Mouse (Mus musculus): ENCODE results near the gene Cdadc1. TPM values are rescaled to one million over a fixed set of nuclear protein-coding genes. Genes with fewer than 3 reads are reported as not detected.
"Not testable (repeated sequence)": the region's sequence is repeated elsewhere in the genome, so short reads cannot be mapped to it uniquely, and the experiment has no call there.

Gene Cdadc1
- polyA plus RNA-seq, 1 experiment from 2014 or later: 36.9 TPM

DNA sequence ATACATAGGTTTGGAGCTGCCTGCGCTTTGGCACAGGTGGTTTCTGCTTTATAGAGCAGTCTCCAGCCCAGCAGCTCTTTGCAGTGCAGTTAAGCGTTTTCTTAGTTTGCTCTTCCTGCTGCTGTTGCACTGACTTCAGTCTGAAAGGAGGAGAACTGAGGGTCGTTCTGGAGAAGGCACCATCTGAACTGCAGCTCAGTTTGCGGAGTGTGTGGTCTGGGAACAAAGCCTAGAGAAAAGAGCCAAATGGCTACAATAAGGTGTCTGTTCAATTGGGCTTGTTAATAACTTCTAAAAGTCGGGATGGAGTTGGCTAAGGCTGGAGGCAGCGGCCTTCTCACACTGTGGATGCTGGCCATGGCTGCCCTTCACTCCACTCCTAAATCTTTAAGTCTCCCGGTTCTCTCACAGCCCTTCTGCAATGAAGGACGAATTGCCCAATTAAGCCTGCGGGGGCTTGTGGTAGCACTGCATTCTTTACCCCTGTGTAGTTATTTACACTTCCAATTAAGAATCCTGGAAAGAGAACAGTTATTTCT, 29.5 kb upstream of the Cdadc1 start:
- Histone ChIP-seq H3K4me1 (ENCODE audit: control insufficient read depth in 2 of 2, insufficient read depth in 2 of 2, low read length in 2 of 2) (peaks cover 0 to 11% of the 10 kb centered on the region in 2 experiments; a peak in 2 of 4 replicates), H3K36me3 (ENCODE audit: control insufficient read depth, insufficient read depth, low read length) (peaks cover 9% of the 10 kb centered on the region), H3K9ac (ENCODE audit: low read length) (peak overlapping the region; percentile 78), H3K27me3 (ENCODE audit: control insufficient read depth, insufficient read depth, low read length) (no peaks in the 10 kb centered on the region), H3K4me2 (ENCODE audit: low read length) (peak overlapping the region; percentile 95), H3K27ac (replicated peaks in 1 of 2; ENCODE audit: control insufficient read depth in 1 of 2, insufficient read depth in 1 of 2, low read depth in 2 of 2, low read length in 2 of 2) (no peak overlapping the region), H3K9me3 (ENCODE audit: control insufficient read depth, low read length) (no peaks in the 10 kb centered on the region), H3K4me3 (ENCODE audit: control insufficient read depth in 1 of 2, insufficient read depth in 1 of 2, low read depth in 1 of 2, low read length in 2 of 2) (peak overlapping the region; percentile 56 to 68)
- WGBS: 49% methylated on average over 9 of the region's 9 CpGs
- no peak for ATAC-seq (ENCODE audit: insufficient number of reproducible peaks, insufficient read depth, low FRiP score, low read depth)

DNA sequence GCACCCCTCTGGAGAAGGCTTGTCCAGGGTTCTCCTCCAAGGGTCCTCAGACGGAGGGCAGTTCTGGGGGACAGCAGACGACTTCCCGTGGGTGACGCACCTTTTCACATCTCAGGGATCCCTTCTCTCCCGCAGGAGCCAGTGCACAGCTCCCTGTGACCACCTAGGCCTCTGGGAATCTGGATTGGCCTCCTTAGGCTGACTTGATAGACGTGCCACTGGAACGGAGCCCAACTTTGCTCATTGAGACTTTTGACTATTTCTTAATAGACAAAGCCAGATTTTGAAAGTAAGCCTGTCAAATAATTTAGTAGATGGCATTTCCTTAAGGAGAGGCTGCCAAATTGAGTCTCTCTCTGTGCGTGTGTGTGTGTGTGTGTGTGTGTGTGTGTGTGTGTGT, 29.0 kb upstream of the Cdadc1 start:
- Histone ChIP-seq H3K4me3 (ENCODE audit: control insufficient read depth in 1 of 2, insufficient read depth in 1 of 2, low read depth in 1 of 2, low read length in 2 of 2) (peak overlapping the region; percentile 56 to 68), H3K4me1 (ENCODE audit: control insufficient read depth in 2 of 2, insufficient read depth in 2 of 2, low read length in 2 of 2) (peaks cover 0 to 11% of the 10 kb centered on the region in 2 experiments; a peak in 2 of 4 replicates), H3K36me3 (ENCODE audit: control insufficient read depth, insufficient read depth, low read length) (peaks cover 9% of the 10 kb centered on the region), H3K27ac (replicated peaks in 1 of 2; ENCODE audit: control insufficient read depth in 1 of 2, insufficient read depth in 1 of 2, low read depth in 2 of 2, low read length in 2 of 2) (peak overlapping the region in 1 of 2 experiments; percentile 77; a peak in 2 of 4 replicates), H3K9ac (ENCODE audit: low read length) (peak overlapping the region; percentile 78), H3K27me3 (ENCODE audit: control insufficient read depth, insufficient read depth, low read length) (no peaks in the 10 kb centered on the region), H3K9me3 (ENCODE audit: control insufficient read depth, low read length) (no peaks in the 10 kb centered on the region), H3K4me2 (ENCODE audit: low read length) (peak overlapping the region; percentile 95)
- WGBS: 43% methylated on average over 8 of the region's 8 CpGs
- ATAC-seq (ENCODE audit: insufficient number of reproducible peaks, insufficient read depth, low FRiP score, low read depth): no peak

DNA sequence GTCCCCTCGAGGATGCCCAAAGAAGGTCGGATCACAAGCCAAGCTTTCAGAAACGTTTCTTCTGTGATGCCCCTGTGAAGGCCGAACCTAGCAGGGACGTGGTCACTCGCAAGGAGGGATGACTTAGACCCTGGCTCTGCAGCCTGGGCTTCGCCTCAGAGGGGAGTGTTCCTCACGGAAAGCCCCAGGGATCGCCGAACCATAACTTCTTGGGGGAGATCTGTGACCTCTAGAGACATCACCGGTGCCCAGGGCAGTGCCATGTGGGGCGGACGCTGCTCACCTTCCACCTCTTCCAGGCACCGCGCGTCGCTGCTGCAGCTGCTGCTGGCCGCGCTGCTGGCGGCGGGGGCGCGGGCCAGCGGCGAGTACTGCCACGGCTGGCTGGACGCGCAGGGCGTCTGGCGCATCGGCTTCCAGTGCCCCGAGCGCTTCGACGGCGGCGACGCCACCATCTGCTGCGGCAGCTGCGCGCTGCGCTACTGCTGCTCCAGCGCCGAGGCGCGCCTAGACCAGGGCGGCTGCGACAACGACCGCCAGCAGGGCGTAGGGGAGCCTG, 28.1 kb upstream of the Cdadc1 start:
- under 1% methylated on average over 51 of the region's 51 CpGs for WGBS
- Histone ChIP-seq H3K27me3 (ENCODE audit: control insufficient read depth, insufficient read depth, low read length) (no peaks in the 10 kb centered on the region), H3K4me1 (ENCODE audit: control insufficient read depth in 2 of 2, insufficient read depth in 2 of 2, low read length in 2 of 2) (peaks cover 0 to 11% of the 10 kb centered on the region in 2 experiments; a peak in 2 of 4 replicates), H3K36me3 (ENCODE audit: control insufficient read depth, insufficient read depth, low read length) (peaks cover 9% of the 10 kb centered on the region), H3K9ac (ENCODE audit: low read length) (peak overlapping the region; percentile 78), H3K4me3 (ENCODE audit: control insufficient read depth in 1 of 2, insufficient read depth in 1 of 2, low read depth in 1 of 2, low read length in 2 of 2) (peak overlapping the region; percentile 56 to 68), H3K9me3 (ENCODE audit: control insufficient read depth, low read length) (no peaks in the 10 kb centered on the region), H3K4me2 (ENCODE audit: low read length) (peak overlapping the region; percentile 95), H3K27ac (replicated peaks in 1 of 2; ENCODE audit: control insufficient read depth in 1 of 2, insufficient read depth in 1 of 2, low read depth in 2 of 2, low read length in 2 of 2) (peak overlapping the region; percentile 30 to 77)
- peak; percentile 32; the same call in 1 of the 2 replicates for ATAC-seq (ENCODE audit: insufficient number of reproducible peaks, insufficient read depth, low FRiP score, low read depth)

DNA sequence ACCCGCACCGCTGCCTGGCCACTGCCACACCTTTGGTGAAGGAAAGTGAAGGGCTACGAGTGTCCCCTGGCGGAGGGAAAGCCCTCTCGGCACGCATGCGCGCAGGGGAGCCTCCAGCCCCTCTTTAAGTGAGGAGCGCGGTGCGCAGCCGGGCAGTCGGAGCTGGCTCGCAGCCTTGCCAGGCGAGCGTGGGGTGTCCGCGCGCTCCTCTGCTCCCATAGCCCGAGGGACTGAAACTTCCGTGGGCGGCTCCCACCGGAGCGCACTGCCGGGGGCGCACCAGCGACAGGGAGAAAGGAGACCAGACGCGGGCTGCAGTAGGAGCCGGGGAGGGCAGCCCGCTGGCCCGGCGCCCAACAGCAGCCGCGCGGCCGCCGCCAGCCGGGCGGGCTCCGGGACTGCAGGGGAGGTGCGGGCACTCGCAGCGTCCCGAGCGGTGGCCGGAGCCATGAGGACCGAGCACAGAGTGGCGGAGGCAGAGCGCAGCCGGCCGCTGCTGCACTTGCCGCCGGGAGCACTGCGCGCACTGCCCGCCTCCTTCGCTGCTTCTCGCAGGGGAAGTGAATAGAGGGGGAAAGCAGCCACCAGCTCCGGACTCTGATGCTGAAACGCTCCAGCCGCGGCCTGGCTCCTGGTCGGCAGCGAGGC, 27.5 kb upstream of the Cdadc1 start, which contains the start of gene Shisa2:
TSS of gene Shisa2 (plus strand) at position 151 of the 648 bp plus-strand sequence.
- WGBS: under 1% methylated on average over 57 of the region's 65 CpGs
- peak; percentile 81 for ATAC-seq (ENCODE audit: insufficient number of reproducible peaks, insufficient read depth, low FRiP score, low read depth)
- H3K4me1 ChIP-seq (ENCODE audit: control insufficient read depth in 2 of 2, insufficient read depth in 2 of 2, low read length in 2 of 2): peaks cover 0 to 11% of the 10 kb centered on the region in 2 experiments; a peak in 2 of 4 replicates
- peak within 1 kb of the TSS; percentile 78 for H3K9ac ChIP-seq (ENCODE audit: low read length)
- no peaks in the 10 kb centered on the region for H3K27me3 ChIP-seq (ENCODE audit: control insufficient read depth, insufficient read depth, low read length)
- peak within 1 kb of the TSS; percentile 30 to 77 for H3K27ac ChIP-seq (replicated peaks in 1 of 2; ENCODE audit: control insufficient read depth in 1 of 2, insufficient read depth in 1 of 2, low read depth in 2 of 2, low read length in 2 of 2)
- H3K4me3 ChIP-seq (ENCODE audit: control insufficient read depth in 1 of 2, insufficient read depth in 1 of 2, low read depth in 1 of 2, low read length in 2 of 2): peak within 1 kb of the TSS; percentile 56 to 68
- no peaks in the 10 kb centered on the region for H3K9me3 ChIP-seq (ENCODE audit: control insufficient read depth, low read length)
- H3K4me2 ChIP-seq (ENCODE audit: low read length): peak within 1 kb of the TSS; percentile 95
- peaks cover 7% of the 10 kb centered on the region for H3K36me3 ChIP-seq (ENCODE audit: control insufficient read depth, insufficient read depth, low read length)

DNA sequence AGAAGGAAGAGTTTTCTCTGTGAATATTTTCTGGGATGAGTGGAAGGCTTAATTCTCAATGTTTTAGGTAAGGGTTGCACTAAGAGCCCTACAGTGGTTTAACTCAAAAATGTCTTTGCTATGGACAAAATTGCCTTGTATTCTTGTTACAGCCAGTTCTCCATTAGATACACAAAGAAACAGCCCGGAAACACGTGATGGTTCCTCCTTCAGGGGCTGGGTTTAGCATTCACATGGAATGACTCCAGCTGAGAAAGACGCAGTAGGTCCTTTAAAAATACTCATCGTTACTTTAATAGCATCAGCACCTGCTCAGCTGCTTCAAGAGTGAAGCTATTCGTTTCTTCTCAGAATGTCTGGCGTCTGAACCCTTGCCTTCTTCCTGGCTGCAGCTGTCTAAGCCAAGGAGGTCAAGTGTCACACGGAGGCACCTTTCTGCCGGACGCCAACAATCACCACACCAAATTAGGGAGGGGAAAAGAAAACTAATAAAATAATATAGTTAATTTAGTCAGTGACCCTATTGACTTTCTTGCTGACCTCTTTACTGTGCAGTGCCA, 26.6 kb upstream of the Cdadc1 start:
- no peak for ATAC-seq (ENCODE audit: insufficient number of reproducible peaks, insufficient read depth, low FRiP score, low read depth)
- H3K27me3 ChIP-seq (ENCODE audit: control insufficient read depth, insufficient read depth, low read length): no peaks in the 10 kb centered on the region
- peak overlapping the region; percentile 95 for H3K4me2 ChIP-seq (ENCODE audit: low read length)
- H3K9ac ChIP-seq (ENCODE audit: low read length): peak overlapping the region; percentile 78; the same call in 1 of the 2 replicates
- no peak overlapping the region for H3K4me3 ChIP-seq (ENCODE audit: control insufficient read depth in 1 of 2, insufficient read depth in 1 of 2, low read depth in 1 of 2, low read length in 2 of 2)
- WGBS: 51% methylated on average over 9 of the region's 9 CpGs
- H3K27ac ChIP-seq (replicated peaks in 1 of 2; ENCODE audit: control insufficient read depth in 1 of 2, insufficient read depth in 1 of 2, low read depth in 2 of 2, low read length in 2 of 2): no peak overlapping the region
- H3K4me1 ChIP-seq (ENCODE audit: control insufficient read depth in 2 of 2, insufficient read depth in 2 of 2, low read length in 2 of 2): peaks cover 0 to 11% of the 10 kb centered on the region in 2 experiments; a peak in 2 of 4 replicates
- H3K36me3 ChIP-seq (ENCODE audit: control insufficient read depth, insufficient read depth, low read length): no peaks in the 10 kb centered on the region
- no peaks in the 10 kb centered on the region for H3K9me3 ChIP-seq (ENCODE audit: control insufficient read depth, low read length)

DNA sequence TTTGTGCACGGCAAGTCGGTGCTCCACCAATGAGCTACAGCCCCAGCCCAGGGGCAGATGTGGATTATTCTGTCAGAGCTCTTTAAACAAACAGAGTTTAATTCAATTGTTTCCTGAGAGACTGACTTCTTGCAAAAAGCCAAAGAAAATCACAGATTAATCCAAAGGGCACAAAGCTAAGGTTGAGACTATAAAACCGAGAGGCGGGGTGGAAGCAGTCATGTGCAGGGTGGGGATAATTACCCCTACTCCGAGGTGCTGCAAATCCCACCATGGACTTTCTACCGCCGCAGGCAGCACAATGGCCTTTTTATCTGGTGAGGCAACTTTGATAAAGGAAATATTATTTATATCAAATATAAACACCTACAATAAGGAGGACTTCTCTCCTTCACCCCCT, 19.0 kb upstream of the Cdadc1 start:
- no peak for ATAC-seq (ENCODE audit: insufficient number of reproducible peaks, insufficient read depth, low FRiP score, low read depth)
- no peaks in the 10 kb centered on the region for H3K36me3 ChIP-seq (ENCODE audit: control insufficient read depth, insufficient read depth, low read length)
- H3K4me2 ChIP-seq (ENCODE audit: low read length): no peak overlapping the region
- no peaks in the 10 kb centered on the region for H3K9me3 ChIP-seq (ENCODE audit: control insufficient read depth, low read length)
- WGBS: 81% methylated on average over 7 of the region's 7 CpGs
- no peaks in the 10 kb centered on the region for H3K27me3 ChIP-seq (ENCODE audit: control insufficient read depth, insufficient read depth, low read length)
- H3K9ac ChIP-seq (ENCODE audit: low read length): no peak overlapping the region
- H3K4me3 ChIP-seq (ENCODE audit: control insufficient read depth in 1 of 2, insufficient read depth in 1 of 2, low read depth in 1 of 2, low read length in 2 of 2): no peak overlapping the region
- H3K27ac ChIP-seq (replicated peaks in 1 of 2; ENCODE audit: control insufficient read depth in 1 of 2, insufficient read depth in 1 of 2, low read depth in 2 of 2, low read length in 2 of 2): no peak overlapping the region
- no peaks in the 10 kb centered on the region for H3K4me1 ChIP-seq (ENCODE audit: control insufficient read depth in 2 of 2, insufficient read depth in 2 of 2, low read length in 2 of 2)

DNA sequence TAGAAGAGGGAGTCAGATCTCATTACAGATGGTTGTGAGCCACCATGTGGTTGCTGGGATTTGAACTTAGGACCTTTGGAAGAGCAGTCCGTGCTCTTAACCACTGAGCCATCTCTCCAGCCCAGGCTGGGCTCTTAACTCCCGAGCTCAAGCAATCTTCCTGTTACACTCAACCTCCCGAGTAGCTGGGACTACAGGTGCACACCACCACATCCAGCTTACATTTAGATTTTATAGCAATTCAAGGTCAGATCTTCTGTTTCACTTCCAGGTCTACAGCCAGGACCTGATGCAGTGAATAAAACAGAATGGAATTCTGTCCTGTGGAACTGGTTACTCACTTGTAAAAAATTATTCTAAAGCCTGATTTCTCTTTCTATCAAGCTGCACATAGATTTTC, 16.4 kb upstream of the Cdadc1 start:
- not testable (repeated sequence) for ATAC-seq (ENCODE audit: insufficient number of reproducible peaks, insufficient read depth, low FRiP score, low read depth)
- 75% methylated on average over 3 of the region's 3 CpGs for WGBS

More for the DNA sequence above, 16.4 kb upstream of the Cdadc1 start:
- not testable (repeated sequence) for H3K27me3 ChIP-seq (ENCODE audit: control insufficient read depth, insufficient read depth, low read length); H3K4me3 ChIP-seq (ENCODE audit: control insufficient read depth in 1 of 2, insufficient read depth in 1 of 2, low read depth in 1 of 2, low read length in 2 of 2); H3K4me1 ChIP-seq (ENCODE audit: control insufficient read depth in 2 of 2, insufficient read depth in 2 of 2, low read length in 2 of 2); H3K9me3 ChIP-seq (ENCODE audit: control insufficient read depth, low read length); H3K9ac ChIP-seq (ENCODE audit: low read length); H3K36me3 ChIP-seq (ENCODE audit: control insufficient read depth, insufficient read depth, low read length); H3K27ac ChIP-seq (replicated peaks in 1 of 2; ENCODE audit: control insufficient read depth in 1 of 2, insufficient read depth in 1 of 2, low read depth in 2 of 2, low read length in 2 of 2); H3K4me2 ChIP-seq (ENCODE audit: low read length)

All from heart, embryonic 14.5 days (tissue).